Mouse (Mus musculus) urinary bladder, postnatal 4 days (tissue): ENCODE results near the gene Apobec2.

Experiments
- DNase-seq, 2 experiments: peaks; one replicate each; pipeline ENCODE4 v3.0.0; 2021 to 2022; ENCODE audit warnings: low spot score in 2 of 2

Gene Apobec2

GRCm38 (mm10) chr17:48437421-48437911 is 4.7 kb upstream of the Apobec2 start:
- no peak for DNase-seq

- DNase-seq = no peak
These were observed 3.8 kb upstream of the Apobec2 start for GRCm38 (mm10) chr17:48436487-48436886.

- no peak for DNase-seq
These were observed 1.7 kb upstream of the Apobec2 start for GRCm38 (mm10) chr17:48434479-48434878.

GRCm38 (mm10) chr17:48433689-48434330 is 1.1 kb upstream of the Apobec2 start:
- no peak for DNase-seq

GRCm38 (mm10) chr17:48433006-48433655 is 401 bp upstream of the Apobec2 start:
- DNase-seq = no peak

GRCm38 (mm10) chr17:48431054-48431453 is 1.7 kb downstream of the Apobec2 start:
- no peak for DNase-seq

GRCm38 (mm10) chr17:48430394-48430793 is 2.3 kb downstream of the Apobec2 start:
- no peak for DNase-seq

- DNase-seq = no peak
These were observed 4.7 kb downstream of the Apobec2 start for GRCm38 (mm10) chr17:48427852-48428530.

GRCm38 (mm10) chr17:48426991-48427750 is 5.6 kb downstream of the Apobec2 start:
- DNase-seq = no peak

- no peak for DNase-seq
These were observed 6.7 kb downstream of the Apobec2 start for GRCm38 (mm10) chr17:48425823-48426612.

GRCm38 (mm10) chr17:48424237-48424636 is 8.5 kb downstream of the Apobec2 start:
- DNase-seq = no peak

GRCm38 (mm10) chr17:48419571-48419970 is 13.2 kb downstream of the Apobec2 start:
- no peak for DNase-seq

- no peak for DNase-seq
These were observed 13.9 kb downstream of the Apobec2 start for GRCm38 (mm10) chr17:48418781-48419180.

GRCm38 (mm10) chr17:48418174-48418573 is 14.6 kb downstream of the Apobec2 start:
- DNase-seq = no peak

GRCm38 (mm10) chr17:48417521-48417920 is 15.2 kb downstream of the Apobec2 start:
- no peak for DNase-seq

GRCm38 (mm10) chr17:48416425-48417195 is 16.1 kb downstream of the Apobec2 start:
- DNase-seq = no peak

GRCm38 (mm10) chr17:48416011-48416410 is 16.7 kb downstream of the Apobec2 start:
- DNase-seq = no peak

GRCm38 (mm10) chr17:48411241-48411640 is 21.5 kb downstream of the Apobec2 start:
- DNase-seq = no peak

GRCm38 (mm10) chr17:48410299-48410785 is 22.4 kb downstream of the Apobec2 start:
- DNase-seq = no peak
